Mouse (Mus musculus) sigmoid colon, adult 10 weeks (tissue): ENCODE measurements around the gene Olfr329-ps. TPM values are rescaled to one million over a fixed set of nuclear protein-coding genes. Genes with fewer than 3 reads are reported as not detected.

ENCODE experiments used
- polyA plus RNA-seq: library from polyadenylated mRNA; stranded (reverse); fragments of 350-450 nt; fragmentation: Illumina TruSeq; extraction: RNeasy Lipid Tissue Mini Kit (QIAGEN cat#74804); gene quantifications from one replicate; pipeline ENCODE4 v1.2.3, GENCODE M21; 2014; ENCODE audit warnings: low read depth, low replicate concordance

The Olfr329-ps gene
- not detected for polyA plus RNA-seq

DNA sequence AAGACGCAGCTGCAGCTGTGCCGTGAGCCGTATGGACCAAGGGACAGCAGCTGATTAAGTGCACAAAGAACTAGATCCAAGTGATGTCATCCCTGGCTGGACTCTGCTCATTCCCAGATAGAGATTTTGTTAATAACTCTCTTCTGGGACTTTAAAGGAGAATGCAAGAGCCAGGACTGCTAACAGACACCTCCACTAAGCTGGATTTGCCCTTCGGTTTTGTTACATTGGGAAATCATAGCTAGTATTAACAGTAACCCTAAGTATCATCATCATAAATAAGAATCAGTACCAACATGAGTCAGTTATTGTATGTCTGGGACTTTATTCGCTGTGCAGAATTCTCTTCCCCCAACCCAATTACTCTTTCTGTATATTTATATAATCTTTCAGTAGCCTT is at the start of gene Olfr329-ps:
Gene Olfr329-ps, minus strand, starts transcription at position 101 of the 400 bp plus-strand sequence.

DNA sequence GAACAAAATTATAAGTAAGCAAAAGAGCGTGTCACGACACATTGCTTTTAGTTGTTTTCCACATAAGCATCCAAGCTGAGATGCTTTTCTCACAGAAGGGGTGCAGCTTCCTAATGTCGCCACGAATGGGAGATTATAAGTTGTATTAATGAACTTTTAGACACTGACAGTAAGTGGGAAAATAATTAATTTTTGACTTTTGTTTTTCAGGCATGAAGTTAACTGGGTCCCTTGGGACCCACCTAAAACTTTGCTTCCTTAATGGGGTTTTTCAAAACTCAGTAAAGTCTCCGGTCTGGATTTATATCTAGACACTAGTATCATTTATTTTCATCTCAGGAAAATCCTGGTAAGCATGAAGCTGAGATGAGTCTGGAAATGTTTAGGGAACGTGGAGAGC is 48.6 kb upstream of the Olfr329-ps start, which contains the start of gene Olfr324:
Gene Olfr324, plus strand, starts transcription at position 301 of the 400 bp plus-strand sequence.

DNA sequence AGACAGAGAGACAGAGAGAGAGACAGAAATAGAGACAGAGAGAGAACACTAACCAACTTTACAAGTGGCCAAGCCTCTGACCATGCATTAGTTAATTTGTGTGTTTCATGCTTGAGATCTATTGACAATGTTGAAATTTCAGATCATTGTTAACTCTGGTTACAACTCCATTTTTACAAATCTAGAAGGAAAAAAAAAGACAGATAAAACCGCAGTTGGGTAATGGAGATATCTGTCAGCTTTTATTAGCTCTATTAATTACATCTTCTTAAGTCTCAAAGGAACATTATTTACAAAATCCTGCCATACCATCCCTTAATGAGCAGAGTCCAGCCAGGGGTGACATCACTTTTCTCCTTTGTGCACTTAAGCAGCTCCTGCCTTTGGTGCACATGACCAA is 31.2 kb upstream of the Olfr329-ps start, which contains the start of gene Olfr325:
Gene Olfr325, plus strand, starts transcription at position 301 of the 400 bp plus-strand sequence.

DNA sequence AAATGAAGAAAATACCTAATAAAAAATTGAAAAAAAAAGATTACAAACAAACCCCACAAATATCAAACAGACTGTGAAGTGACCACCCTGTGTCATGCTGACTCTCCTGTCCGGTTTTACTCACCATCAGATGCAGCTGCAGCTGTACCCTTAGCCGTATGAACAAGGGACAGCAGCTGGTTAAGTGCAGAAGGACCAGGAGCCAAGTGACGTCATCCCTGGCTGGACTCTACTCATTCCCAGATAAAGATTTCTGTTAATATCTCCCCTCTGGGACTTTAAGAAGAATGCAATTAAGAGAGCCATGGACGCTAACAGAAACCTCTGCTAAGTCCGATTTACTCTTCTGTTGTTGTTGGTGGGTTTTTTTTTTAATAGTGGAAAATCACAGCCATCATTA is 24.2 kb upstream of the Olfr329-ps start, which contains the start of gene Olfr224:
Gene Olfr224, minus strand, starts transcription at position 149 of the 400 bp plus-strand sequence.

GRCm38 (mm10) chr11:58555536-58555935 is 9.3 kb upstream of the Olfr329-ps start, which contains the start of gene Olfr328:
TSS of gene Olfr328 (minus strand) at chr11:58555636.

DNA sequence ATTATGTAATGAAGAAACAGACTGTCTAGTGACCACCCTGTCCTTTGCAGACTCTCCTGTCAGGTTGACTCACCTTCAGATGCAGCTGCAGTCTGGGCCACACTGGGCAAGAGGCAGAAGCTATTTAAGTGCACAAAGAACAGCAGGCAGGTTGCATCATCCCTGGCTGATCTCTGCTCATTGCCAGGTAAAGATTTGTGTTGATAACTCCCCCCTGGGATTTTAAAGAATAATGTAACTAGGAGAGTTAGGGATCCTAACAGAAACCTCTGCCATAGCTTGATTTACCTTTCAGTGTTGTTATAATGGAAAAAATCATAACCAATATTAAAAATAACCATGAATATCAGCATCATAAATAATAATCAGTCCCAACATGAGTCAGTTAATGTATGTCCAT is 11.5 kb downstream of the Olfr329-ps start, which contains the start of gene Olfr330:
Gene Olfr330, minus strand, starts transcription at position 101 of the 400 bp plus-strand sequence.

GRCm38 (mm10) chr11:58502472-58502871 is 43.8 kb downstream of the Olfr329-ps start, which contains the start of gene Olfr331:
TSS of gene Olfr331 (minus strand) at chr11:58502572.

GRCm38 (mm10) chr11:58492455-58492854 is 53.8 kb downstream of the Olfr329-ps start, which contains the start of gene Olfr332:
TSS of gene Olfr332 (minus strand) at chr11:58492555.

Other genes starting within 250 kb of the Olfr329-ps start
- 2.9 TPM for gene Zfp692, start 239.4 kb downstream of the Olfr329-ps start, polyA plus RNA-seq
- gene Zfp672, start 216.1 kb downstream of the Olfr329-ps start, polyA plus RNA-seq, result 75.1 TPM
- 1.0 TPM for gene Sh3bp5l, start 215.7 kb downstream of the Olfr329-ps start, polyA plus RNA-seq
- gene Lypd8, start 167.4 kb downstream of the Olfr329-ps start, polyA plus RNA-seq, result 5,512 TPM
- 220 TPM for gene 1810065E05Rik, start 125.3 kb downstream of the Olfr329-ps start, polyA plus RNA-seq
- not detected for gene Gm12253, start 113.9 kb downstream of the Olfr329-ps start, polyA plus RNA-seq
- gene Lypd9, start 93.5 kb downstream of the Olfr329-ps start, polyA plus RNA-seq, result not detected
- not detected for gene Olfr30, start 84.2 kb downstream of the Olfr329-ps start, polyA plus RNA-seq
- 0.13 TPM for gene Olfr332, start 53.9 kb downstream of the Olfr329-ps start, polyA plus RNA-seq
- not detected for gene Olfr331, start 43.9 kb downstream of the Olfr329-ps start, polyA plus RNA-seq
- not detected for gene Olfr330, start 11.6 kb downstream of the Olfr329-ps start, polyA plus RNA-seq
- not detected for gene Olfr328, start 9.2 kb upstream of the Olfr329-ps start, polyA plus RNA-seq
- gene Olfr224, start 24.1 kb upstream of the Olfr329-ps start, polyA plus RNA-seq, result not detected
- gene Olfr325, start 31.3 kb upstream of the Olfr329-ps start, polyA plus RNA-seq, result not detected
- not detected for gene Olfr324, start 48.7 kb upstream of the Olfr329-ps start, polyA plus RNA-seq
- 45.8 TPM for gene 2210407C18Rik, start 69.7 kb upstream of the Olfr329-ps start, polyA plus RNA-seq
- not detected for gene Olfr323, start 84.1 kb upstream of the Olfr329-ps start, polyA plus RNA-seq
- not detected for gene Trim58, start 94.0 kb upstream of the Olfr329-ps start, polyA plus RNA-seq
- not detected for gene Olfr322, start 112.4 kb upstream of the Olfr329-ps start, polyA plus RNA-seq
- gene Olfr320, start 134.7 kb upstream of the Olfr329-ps start, polyA plus RNA-seq, result not detected
- gene Olfr319, start 152.7 kb upstream of the Olfr329-ps start, polyA plus RNA-seq, result not detected
- not detected for gene Olfr318, start 177.6 kb upstream of the Olfr329-ps start, polyA plus RNA-seq
- gene Olfr317, start 192.8 kb upstream of the Olfr329-ps start, polyA plus RNA-seq, result not detected
- not detected for gene Olfr316, start 206.3 kb upstream of the Olfr329-ps start, polyA plus RNA-seq
- not detected for gene Olfr315, start 226.8 kb upstream of the Olfr329-ps start, polyA plus RNA-seq
- gene Olfr314, start 236.5 kb upstream of the Olfr329-ps start, polyA plus RNA-seq, result not detected